Mouse (Mus musculus): ENCODE results near the gene Krt90. TPM values are rescaled to one million over a fixed set of nuclear protein-coding genes. Genes with fewer than 3 reads are reported as not detected.

Krt90 gene
- polyA plus RNA-seq, 1 experiment from 2014 or later, result 0.21 TPM

Small RNA genes within 50 kb of the gene (microRNA-seq; reads per million reads assigned to microRNA genes)
- gene Gm44393 (ENCODE audit: insufficient number of aligned reads), result not detected
- not detected for gene Gm44460 (ENCODE audit: insufficient number of aligned reads)

Other genes with a start within 250 kb of the Krt90 start
- not detected in 2 replicates for gene Krt80, start 192.8 kb downstream of the Krt90 start, polyA plus RNA-seq (2014; fragmentation: Nextera tagmentation; extraction: Ambion mirVana)
- gene Krt7, start 151.9 kb downstream of the Krt90 start, polyA plus RNA-seq (2014; fragmentation: Nextera tagmentation; extraction: Ambion mirVana), result 6.8 and 9.3 TPM in 2 replicates
- 0.12 TPM in 1 of 2 replicates, not detected in the other for gene Krt87, start 124.1 kb downstream of the Krt90 start, polyA plus RNA-seq (2014; fragmentation: Nextera tagmentation; extraction: Ambion mirVana)
- gene Krt88, start 115.2 kb downstream of the Krt90 start, polyA plus RNA-seq (2014; fragmentation: Nextera tagmentation; extraction: Ambion mirVana), result not detected in 2 replicates
- gene Krt81, start 99.2 kb downstream of the Krt90 start, polyA plus RNA-seq (2014; fragmentation: Nextera tagmentation; extraction: Ambion mirVana), result not detected in 2 replicates
- gene Krt86, start 89.5 kb downstream of the Krt90 start, polyA plus RNA-seq (2014; fragmentation: Nextera tagmentation; extraction: Ambion mirVana), result not detected in 2 replicates
- 0.27 TPM in 1 of 2 replicates, not detected in the other for gene Krt83, start 71.4 kb downstream of the Krt90 start, polyA plus RNA-seq (2014; fragmentation: Nextera tagmentation; extraction: Ambion mirVana)
- gene Gm49425, start 45.7 kb downstream of the Krt90 start, polyA plus RNA-seq (2014; fragmentation: Nextera tagmentation; extraction: Ambion mirVana), result not detected in 2 replicates
- not detected in 2 replicates for gene Krt84, start 30.1 kb downstream of the Krt90 start, polyA plus RNA-seq (2014; fragmentation: Nextera tagmentation; extraction: Ambion mirVana)
- not detected in 2 replicates for gene Krt82, start 12.3 kb downstream of the Krt90 start, polyA plus RNA-seq (2014; fragmentation: Nextera tagmentation; extraction: Ambion mirVana)
- not detected in 2 replicates for gene Krt75, start 11.0 kb upstream of the Krt90 start, polyA plus RNA-seq (2014; fragmentation: Nextera tagmentation; extraction: Ambion mirVana)
- gene Gm5414, start 65.2 kb upstream of the Krt90 start, polyA plus RNA-seq (2014; fragmentation: Nextera tagmentation; extraction: Ambion mirVana), result not detected in 2 replicates
- gene Gm5478, start 84.4 kb upstream of the Krt90 start, polyA plus RNA-seq (2014; fragmentation: Nextera tagmentation; extraction: Ambion mirVana), result not detected in 2 replicates
- not detected in 2 replicates for gene Krt6b, start 117.3 kb upstream of the Krt90 start, polyA plus RNA-seq (2014; fragmentation: Nextera tagmentation; extraction: Ambion mirVana)
- gene Krt6a, start 131.4 kb upstream of the Krt90 start, polyA plus RNA-seq (2014; fragmentation: Nextera tagmentation; extraction: Ambion mirVana), result not detected in 2 replicates
- 0.57 and 0.67 TPM in 2 replicates for gene Krt5, start 149.9 kb upstream of the Krt90 start, polyA plus RNA-seq (2014; fragmentation: Nextera tagmentation; extraction: Ambion mirVana)
- gene Krt71, start 180.2 kb upstream of the Krt90 start, polyA plus RNA-seq (2014; fragmentation: Nextera tagmentation; extraction: Ambion mirVana), result not detected in 2 replicates
- gene Krt72, start 223.5 kb upstream of the Krt90 start, polyA plus RNA-seq (2014; fragmentation: Nextera tagmentation; extraction: Ambion mirVana), result not detected in 2 replicates
- 0.12 TPM in 1 of 2 replicates, not detected in the other for gene Krt73, start 239.4 kb upstream of the Krt90 start, polyA plus RNA-seq (2014; fragmentation: Nextera tagmentation; extraction: Ambion mirVana)

Measured in forebrain, embryonic 11.5 days (tissue).